Mouse (Mus musculus): ENCODE results near the gene Cacnb4.

DNA sequence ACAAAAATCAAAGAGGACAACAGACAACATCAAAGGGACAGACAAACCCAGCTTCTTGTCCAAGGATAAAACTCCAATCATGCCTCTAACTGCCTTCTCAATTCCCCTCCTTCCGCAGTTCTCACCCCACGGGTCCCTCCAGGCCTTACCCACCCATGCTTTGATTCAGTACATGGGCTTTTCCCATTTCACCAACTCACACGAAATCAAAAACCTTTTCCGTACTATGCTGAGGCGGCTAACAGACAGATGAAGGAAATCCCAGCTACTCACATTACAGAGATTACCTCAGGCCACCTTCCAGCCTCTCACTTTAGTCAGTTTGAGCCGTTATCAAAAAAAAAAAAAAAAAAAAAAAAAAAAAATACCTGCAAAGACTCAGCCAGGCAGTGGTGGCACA, 104.4 kb downstream of the Cacnb4 start:
- TF ChIP-seq CTCF (IDR thresholded peaks at IDR 0.05; ENCODE audit: control insufficient read depth, insufficient read depth, insufficient replicate concordance, low read depth, low read length): no peak
- no peak for TF ChIP-seq POLR2A (IDR thresholded peaks at IDR 0.05; ENCODE audit: control insufficient read depth, low read depth, low read length)
